Mouse (Mus musculus) ES-E14 (cell line): ENCODE results near the gene Pml.

Experiments
- CHD2 ChIP-seq: IDR thresholded peaks from 2 replicates; pipeline ENCODE4 v1.6.1; 2014; ENCODE audit warnings: mild to moderate bottlenecking, low read depth, low read length, inconsistent platforms
- HCFC1 ChIP-seq: IDR thresholded peaks from 2 replicates; pipeline ENCODE4 v1.6.1; 2012; ENCODE audit warnings: low read length, inconsistent platforms, borderline replicate concordance; ENCODE audit not compliant: insufficient read depth
- MAFK ChIP-seq: IDR thresholded peaks from 2 replicates; pipeline ENCODE4 v1.6.1; 2014; ENCODE audit warnings: mild to moderate bottlenecking, low read depth, low read length, inconsistent platforms; ENCODE audit not compliant: insufficient read depth
- ZNF384 ChIP-seq: IDR thresholded peaks from 2 replicates; pipeline ENCODE4 v1.6.1; 2012; ENCODE audit warnings: low read depth, low read length, inconsistent platforms

DNA sequence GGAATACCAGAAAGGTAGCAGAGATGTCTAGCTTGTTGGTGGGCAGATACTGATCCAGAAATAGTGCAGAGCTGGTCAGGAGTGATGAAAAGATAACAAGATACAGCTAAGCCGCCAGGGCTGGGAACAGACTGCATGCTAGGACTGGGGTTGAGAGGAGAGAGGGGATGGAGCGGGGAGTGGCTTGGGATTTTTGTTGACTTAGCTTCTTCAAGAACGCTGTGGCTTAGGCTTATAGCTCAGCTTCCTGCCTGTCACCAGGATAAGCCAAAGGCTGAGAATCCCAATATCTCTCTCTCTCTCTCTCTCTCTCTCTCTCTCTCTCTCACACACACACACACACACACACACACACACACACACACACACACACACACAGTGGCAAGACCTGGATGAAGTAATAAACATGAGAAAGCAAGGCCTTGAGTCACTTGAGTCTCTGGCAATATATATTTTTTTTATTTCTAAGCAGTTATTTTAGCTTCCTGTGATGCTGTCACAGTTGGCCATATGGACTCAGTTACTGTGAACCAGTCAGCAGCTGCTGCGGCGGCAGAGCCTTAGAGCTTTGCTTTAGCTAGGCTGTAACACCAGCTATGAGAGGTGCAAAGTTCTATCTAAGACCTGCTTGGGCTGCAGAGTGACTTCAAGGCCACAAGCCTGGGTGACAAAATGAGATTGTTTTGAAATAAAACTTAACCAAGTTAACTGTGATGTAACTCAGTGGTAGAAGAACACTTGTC is 73.7 kb downstream of the Pml start:
- TF ChIP-seq ZNF384 (no peak), MAFK (no peak), CHD2 (no peak), HCFC1 (no peak)
